Mouse (Mus musculus) heart, postnatal 4 days (tissue): ENCODE results near the gene Ppp5c. TPM values are rescaled to one million over a fixed set of nuclear protein-coding genes. Genes with fewer than 3 reads are reported as not detected.

ENCODE experiments used
- DNase-seq: peaks from one replicate; pipeline ENCODE4 v3.0.0; 2021
- total RNA-seq, 2 experiments: library from RNA; stranded (reverse); gene quantifications; 2 replicates each; pipeline ENCODE4 v1.2.3; 2021

Gene Ppp5c
- total RNA-seq, 2 experiments from 2014 or later: 109 TPM

DNA sequence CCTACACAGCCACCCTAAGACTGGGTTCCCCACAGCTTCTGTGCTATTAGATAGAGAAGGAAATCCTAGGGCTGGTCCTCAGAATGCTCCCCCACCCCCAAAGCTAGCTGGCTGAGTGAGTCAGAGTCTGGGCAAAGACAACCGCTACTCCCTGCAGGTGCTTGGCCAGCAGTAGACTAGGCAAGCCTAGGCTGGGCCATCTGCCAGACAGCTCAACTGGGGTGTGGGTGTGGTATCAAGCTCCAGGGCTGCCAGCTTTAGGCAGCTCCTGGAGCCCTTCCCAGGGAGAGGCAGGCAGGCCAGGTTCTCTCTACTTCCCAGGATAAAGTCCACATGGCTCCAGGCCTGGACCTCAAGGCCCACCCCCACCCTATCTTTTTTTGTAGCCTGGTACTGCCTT lies 10.7 kb downstream of the Ppp5c start:
- DNase-seq: peak; percentile 95

DNA sequence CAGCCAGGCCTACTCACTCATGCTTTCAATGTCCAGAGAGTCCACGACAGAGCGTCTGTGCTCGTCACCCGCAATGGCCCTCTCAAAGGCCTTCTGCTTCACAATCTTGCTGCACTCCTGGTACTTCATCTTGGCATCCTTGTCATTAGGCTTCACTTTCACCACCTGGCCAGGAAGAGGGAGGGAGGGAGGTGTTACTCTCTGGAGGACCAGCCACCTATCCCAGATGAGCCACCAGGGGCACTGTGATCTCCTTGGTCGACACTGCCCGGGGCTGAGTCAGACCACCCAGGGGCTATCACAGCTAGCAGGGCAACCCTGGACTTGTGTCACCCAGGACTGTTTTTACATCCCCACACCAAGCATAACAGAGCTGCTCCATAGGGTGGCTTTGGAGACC lies 12.3 kb downstream of the Ppp5c start:
- DNase-seq: no peak

DNA sequence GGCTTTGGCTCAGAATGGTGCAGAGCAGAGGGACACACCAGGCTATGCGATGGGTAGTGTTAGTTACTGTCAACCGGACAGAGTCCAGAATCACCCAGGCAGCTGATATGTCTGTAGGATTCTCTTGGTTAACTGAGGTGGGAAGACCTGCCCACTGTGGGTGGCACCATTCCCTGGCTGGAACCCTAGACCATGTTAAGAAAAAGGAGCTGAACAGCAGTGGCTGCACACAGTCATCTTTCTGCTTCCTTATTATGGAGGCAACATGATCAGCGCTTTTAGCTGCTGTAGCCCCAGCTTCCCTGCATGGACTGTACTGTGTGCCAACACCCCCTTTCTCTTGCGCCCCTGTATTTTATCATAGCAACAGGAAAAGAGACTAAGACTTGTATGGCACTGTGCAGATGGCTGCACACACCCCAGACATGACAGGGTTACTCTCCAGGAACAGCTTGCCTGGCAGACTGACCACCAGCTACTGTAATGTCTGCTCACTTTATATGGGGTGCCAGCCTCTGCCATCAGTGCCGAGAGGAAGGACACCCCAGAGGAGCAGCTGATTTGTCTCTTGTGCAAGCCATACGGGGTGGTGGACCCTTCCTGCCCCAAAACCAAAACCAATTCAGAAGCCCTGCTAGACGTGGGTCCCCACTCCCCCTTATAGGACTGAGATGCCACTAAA lies 15.7 kb downstream of the Ppp5c start:
- DNase-seq: no peak

DNA sequence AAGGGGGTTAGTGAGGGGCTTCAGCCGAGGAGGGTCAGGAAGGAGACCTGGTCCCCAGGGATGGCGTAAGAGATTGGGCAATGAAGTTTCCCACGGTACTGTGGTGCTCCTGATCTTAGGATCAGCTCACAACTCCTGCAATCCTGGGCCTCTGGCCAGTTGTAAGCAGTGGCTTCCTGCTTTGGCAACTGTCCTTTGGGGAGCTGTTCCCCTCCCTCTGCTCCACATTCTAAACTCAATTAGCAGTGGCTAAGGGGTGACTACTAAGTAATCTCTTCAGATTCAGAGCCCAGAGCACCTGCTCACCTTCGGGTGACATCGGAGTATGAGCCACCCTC lies 17.7 kb downstream of the Ppp5c start:
- no peak for DNase-seq

DNA sequence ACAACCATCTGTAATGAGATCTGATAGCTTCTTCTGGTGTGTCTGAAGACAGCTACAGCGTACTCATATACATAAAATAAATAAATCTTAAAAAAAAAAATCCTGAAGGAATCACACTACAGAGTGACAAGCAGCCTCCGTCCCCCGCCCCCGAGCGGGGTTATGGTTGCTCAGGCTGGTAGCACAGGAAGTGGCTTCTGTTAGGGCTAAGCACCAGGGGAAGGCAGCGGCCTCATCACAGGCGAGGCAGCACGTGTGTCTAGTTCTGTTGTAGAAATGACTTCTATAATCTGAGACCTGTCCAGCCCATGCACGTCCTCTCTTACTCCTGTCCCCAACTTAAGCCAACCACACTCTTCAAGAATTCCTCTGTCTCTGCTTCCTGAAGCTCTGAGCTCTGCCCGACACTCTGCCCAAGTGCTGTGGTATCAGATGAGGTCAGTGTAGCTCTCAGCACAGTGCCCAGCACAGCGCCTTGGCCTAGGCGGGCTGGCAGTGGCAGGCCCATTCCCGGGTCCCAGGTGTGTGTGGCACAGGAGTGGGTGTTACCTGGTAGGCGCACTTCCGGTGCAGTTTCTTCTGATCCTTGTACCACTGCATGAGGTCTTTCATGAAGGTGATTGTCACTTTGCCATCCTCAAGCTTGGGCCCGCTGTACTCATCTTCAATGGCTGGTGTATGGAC lies 18.3 kb downstream of the Ppp5c start:
- no peak for DNase-seq

DNA sequence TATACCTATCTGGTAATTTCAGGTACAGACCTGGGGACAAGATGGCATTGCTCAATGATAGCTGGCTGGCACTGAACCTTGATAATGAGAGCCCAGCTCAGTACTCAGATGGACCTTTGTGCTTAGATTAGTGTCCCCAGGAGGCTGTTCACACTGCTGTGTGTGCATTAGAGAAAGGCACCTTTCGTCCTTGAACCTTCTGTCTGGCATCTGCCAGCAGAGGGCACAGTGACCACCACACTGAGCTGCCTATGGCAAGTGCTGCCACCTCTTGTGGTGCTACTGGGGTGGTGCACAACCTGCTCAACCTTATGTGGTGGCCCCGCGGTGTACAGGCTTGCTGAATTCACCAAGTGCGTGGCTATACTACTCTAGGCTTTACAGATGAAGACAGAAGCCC lies 20.4 kb downstream of the Ppp5c start:
- DNase-seq: peak; percentile 52

DNA sequence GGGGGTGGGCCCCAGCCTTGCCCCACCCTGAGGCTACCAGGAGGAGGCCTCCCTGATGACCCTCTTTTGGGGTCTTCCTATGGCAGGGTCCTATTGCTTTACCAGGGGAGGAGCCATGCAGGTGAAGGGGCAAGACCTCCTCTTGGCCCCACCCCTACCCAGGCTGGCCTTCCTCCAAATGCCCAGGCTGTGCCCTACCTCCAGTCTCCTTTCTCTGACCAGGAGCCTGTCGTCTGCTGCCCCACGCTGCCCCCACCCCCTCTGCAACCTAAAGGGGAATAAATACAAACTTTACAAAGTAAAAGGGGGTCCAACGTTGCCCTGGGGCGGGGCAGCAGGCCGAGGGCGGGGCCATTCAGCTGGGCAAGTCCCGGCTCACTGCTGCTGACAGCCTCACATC lies 23.0 kb downstream of the Ppp5c start:
- no peak for DNase-seq

DNA sequence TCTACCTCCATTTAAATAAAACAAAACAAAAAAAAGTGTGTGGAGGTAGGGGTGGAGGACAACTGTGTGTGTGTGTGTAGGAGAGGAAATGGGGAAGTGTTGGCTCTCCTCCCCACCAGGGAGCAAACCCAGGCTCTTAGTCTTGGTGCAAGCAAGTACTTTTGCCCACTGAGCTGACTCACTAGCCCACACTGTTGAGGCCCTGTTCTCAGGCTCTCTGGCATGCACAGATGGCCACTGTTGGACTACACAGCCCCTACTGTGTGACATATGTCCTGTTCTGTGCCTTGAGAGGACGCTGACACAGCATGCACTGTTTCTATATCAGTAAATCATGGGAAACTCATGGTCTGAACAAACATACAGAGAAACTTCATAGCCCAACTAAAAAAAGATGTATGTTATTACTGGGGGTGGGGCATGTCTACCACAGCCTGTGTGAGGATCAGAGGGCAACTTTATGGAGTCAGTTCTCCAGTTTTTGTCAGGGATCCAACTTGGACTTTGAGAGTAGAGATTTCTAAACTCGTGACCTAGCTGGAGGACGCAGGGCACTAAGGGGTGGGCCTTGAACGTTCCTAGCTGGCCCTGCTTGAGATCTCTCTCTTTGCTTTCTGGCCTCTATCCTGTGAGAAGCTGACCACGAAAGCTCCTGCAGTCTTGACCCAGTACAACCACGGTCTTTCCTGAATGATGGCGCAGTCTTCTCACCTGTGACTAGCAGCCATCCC lies 24.3 kb downstream of the Ppp5c start:
- DNase-seq: no peak

DNA sequence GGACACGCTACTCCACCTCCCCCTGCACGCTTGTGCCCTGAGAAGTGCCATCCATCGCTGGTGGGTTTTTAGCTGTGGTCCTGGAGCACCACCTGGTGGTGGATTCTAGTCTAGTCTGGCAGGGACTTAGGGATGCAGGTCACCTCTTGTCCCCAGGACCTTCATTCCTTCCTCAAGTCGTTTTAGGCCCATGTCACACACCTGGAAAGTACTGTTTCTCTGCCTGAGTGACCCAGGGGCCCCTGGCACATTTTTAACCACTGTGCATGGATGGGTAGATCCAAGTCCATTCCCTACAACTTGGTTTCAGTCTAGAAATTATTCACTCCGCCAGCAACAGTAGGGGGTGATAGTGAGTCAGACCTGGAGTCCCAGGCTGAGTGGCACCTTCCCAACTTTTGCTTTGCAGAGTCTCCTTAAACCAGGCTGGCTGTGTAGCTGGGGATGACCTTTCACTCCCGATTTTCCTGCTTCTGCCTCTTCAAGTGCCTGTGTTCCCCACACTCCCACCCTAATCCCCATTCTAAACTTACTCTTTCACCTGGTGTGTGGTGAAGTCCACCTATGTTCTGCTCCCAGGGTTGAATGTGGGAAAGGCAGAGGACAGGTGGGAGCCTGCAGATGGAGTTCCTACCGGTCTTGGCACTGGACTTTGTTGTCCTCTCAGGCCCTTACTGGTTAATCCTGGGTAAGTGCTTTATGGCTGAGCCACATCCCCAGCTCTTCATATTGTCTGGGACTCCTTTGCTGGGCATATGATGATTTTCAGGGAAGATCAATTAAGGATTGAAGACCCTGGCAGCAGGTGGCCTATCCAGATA lies 25.1 kb downstream of the Ppp5c start:
- peak; percentile 90 for DNase-seq

DNA sequence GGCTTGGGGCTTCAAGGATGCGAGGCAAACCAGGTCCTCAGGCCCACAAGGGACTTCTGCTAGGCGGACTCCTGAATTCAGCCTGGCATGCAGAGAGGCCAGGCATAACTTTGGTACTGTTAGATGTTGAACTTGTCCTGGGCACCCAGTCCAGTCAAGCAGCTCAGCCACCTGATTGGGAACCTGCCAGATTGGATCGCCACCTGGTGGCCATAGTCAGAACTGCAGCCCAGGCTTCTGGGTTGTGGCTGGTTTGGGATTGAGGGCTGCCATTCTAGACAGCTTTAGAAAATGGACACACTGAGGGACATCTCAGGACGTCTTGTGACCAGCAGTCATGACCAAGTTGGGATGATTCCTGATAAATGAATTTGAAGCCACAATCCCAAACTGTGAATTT lies 28.1 kb downstream of the Ppp5c start:
- DNase-seq: peak; percentile 95

DNA sequence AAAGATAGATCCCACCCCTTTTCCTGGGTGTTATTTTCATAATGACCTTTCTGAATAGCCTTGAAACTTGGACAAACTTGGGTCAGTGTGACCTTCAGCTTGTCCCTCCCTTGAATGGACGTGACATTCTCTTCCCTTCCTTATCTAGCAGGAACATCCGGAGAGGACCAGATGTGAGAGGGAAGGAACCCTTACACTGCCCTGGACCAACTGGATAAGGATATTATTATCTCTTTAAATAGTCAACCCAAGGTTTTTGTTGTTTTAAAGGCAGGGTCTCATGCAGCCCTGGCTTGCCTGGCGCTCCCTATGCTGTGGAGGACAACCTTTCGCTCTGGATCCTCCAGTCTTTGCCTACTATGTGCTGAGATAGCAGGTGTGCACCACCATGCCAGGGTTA lies 28.5 kb downstream of the Ppp5c start:
- DNase-seq: no peak

DNA sequence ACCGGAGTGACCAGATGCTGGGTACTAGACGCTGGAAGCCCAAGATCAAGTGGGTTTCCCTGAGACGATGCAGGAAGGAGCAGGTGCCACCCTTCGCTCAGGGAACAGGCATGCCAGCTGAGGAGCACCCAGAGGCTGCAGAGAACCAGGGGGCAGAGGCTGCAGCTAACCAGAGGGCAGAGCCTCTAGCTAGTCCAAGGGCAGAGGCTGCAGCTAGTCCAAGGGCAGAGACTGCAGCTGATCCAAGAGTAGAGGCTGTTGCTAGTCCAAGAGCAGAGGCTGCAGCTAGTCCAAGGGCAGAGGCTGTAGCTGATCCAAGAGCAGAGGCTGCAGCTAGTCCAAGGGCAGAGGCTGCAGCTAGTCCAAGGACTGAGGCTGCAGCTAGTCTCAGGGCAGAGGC lies 32.4 kb downstream of the Ppp5c start:
- no peak for DNase-seq

DNA sequence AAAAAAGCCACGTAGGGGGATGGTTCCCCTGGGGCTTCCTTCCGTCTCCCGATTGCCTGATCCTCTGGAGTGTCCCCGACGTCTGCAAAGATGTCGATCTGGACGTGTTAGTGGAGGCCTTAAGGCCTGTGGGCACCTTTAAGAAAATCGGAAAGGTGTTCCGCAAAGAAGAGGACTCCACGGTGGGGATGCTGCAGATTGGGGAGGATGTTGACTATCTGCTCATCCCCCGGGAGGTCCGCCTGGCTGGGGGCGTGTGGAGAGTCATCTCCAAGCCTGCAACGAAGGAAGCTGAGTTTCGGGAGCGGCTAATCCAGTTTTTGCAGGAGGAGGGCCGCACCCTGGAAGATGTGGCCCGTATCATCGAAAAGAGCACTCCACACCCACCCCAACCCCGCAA lies 33.3 kb downstream of the Ppp5c start:
- no peak for DNase-seq

DNA sequence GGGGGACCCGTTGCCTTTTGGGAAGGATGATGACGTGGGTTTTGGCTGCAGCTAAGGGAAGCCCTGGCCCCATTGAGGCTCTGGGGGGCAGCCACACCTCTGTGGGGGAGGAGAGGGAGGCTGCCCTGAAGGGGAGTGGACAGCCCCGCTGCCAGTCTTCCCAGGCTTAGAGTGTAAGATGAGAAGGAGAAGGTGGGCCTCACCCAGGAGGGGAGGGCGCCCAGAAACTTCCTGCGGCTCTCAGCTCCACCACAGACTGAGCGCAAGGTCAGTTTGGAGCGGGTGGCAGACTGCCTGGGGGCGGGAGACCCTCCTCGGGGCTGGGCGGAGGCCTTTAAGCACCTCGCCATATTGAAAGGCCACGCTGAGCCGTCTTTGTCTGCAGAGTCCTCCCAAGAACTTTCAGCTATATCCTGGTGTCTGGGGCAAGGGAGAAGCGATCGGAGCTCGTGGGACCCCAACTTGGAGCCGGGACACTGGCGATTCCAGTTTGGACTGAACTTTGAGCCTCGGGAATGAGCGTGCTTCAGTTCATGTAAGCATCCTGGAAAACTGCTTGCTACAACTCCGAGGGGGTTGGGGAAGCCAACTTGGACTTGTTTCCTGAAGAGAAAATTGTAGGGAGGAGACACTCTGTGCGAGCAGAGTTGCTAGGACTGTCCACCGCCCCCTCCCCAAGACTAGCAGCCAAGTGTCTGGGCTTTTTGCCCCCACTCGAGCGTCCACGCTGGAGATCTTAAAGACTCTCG lies 33.9 kb downstream of the Ppp5c start:
- DNase-seq: peak; percentile 91

DNA sequence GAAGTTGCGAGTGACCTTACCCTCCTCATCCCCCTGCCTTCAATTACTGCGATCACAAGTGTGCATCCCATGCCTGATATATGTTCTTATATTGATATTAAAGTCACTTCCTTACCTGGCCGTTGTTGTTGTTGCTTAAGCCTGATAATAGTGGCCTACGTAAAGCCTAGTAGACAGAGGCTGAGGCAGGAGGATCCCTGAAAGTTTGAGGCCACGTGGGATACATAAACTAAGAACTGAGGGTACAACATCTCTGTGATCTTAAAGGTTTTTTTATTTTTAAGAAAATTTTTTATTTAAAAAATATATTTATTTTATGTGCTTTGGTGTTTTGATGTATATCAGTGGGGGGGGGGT lies 35.3 kb downstream of the Ppp5c start, which contains the start of gene Ccdc8:
Gene Ccdc8 (plus strand): TSS at position 258 of the 357 bp plus-strand sequence.
- DNase-seq: no peak

DNA sequence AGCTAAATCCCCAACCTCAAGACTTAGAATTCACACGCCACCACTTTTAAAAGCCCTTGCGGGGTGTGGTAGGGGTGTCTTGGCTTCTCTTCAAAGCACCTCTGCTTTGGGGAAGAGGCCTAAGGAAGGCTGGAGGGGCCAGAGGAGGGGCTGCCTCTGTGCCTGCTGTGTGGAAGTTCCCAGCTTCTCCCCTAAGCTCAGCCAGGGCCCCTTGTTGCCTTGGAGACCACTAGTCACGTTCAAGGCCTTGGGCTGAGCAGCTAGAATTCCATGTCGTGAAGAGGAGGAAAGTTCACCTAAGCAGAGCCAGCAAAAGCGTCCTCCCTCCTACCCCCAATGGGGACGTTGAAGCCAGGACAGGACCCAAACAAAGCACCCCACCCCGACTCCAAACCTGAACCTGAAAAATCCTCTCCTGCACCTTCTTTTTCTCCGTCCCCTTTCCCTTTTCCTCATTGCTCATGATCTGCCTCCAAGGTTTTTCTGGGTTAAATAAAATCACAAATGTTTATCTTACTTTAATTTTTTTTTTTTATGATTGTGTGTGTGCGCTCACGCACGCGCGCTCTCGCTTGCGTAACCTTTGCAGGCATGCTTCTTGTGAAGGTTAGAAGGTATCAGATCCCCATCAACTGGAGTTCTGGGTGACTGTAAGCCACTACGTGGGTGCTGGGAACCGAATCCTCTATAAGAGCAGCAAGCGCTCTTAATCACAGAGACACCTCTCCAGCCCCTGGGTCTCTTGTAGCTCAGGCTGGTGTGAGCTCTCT lies 35.9 kb downstream of the Ppp5c start:
- no peak for DNase-seq

DNA sequence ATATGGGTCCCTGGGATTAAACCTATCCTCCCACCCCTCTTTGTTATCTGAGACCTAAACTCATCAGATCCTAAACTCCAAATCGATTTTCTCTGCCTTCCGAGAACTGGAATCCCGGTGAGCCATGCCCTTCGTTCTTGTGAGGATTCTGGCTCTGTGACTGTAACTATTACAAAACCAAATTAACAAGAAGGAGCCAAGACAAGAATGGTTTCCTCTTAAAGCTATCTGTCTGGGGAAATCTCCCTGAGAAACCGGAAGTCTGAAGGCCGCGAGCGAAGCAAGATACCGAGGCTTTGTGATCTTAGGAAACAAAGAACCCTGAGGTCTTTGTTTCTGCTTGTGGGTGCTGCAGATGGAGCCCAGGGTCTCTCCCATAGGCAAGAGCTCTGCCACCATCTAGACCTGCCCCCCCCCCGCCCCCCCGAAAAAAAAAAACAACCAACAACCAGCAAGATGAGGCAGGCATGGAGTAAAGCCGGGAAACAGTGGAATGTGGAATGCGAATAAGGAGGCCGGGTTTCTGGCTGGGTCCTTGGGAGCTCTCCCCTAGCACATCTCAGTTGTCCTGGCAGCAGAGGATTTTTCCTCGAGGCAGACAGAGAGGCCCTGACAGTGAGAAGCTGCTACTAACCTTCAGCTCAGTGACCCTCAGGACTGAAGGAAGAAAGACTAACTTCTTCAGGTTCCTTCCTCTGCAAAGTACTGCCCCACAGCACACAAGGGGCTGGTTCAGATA lies 37.5 kb downstream of the Ppp5c start:
- no peak for DNase-seq

DNA sequence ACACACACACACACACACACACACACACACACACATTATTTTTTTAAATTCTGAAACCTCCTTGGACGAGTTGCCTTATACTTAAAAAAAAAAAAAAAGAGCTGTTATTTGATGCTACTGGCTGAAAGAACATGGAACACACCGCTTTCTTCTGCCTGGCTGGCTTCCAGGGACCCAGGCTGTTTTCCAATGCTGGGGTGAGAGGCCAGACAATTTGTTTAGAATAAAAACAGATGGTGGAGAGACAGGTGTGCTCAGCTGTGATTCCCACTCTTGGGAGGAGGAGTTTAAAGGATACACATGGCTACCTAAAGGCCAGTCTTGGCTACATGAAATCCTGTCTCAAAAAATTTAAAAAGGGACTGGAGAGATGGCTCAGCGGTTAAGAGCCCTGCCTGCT lies 39.3 kb downstream of the Ppp5c start:
- peak; percentile 76 for DNase-seq

DNA sequence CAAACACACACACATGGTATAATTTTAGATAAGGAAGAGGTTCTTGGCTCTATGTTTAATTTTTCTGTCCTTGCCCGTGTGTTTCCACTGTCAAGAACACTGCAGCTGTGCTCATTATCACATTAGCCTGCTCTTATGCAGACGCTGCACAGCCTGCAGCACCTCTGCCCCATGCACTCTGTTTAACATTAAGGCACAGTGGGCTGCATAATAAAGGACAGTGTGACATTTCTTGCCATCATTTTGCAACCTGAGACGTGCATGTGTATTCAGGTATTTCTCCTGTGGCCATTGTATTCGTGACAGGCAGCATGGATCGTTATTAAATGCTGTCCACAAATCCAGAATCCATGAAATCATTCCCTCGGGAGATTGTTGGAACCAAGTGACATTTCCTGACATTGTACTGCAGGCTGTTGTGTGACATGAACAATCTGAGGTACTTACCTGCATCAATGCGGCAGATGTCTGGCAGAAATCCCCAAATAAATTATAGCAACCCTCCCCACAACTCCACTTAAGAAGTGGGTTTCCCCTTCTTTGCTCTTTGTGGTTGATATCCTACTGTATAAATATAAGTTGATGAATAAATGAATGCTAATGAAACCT lies 40.1 kb downstream of the Ppp5c start:
- no peak for DNase-seq

DNA sequence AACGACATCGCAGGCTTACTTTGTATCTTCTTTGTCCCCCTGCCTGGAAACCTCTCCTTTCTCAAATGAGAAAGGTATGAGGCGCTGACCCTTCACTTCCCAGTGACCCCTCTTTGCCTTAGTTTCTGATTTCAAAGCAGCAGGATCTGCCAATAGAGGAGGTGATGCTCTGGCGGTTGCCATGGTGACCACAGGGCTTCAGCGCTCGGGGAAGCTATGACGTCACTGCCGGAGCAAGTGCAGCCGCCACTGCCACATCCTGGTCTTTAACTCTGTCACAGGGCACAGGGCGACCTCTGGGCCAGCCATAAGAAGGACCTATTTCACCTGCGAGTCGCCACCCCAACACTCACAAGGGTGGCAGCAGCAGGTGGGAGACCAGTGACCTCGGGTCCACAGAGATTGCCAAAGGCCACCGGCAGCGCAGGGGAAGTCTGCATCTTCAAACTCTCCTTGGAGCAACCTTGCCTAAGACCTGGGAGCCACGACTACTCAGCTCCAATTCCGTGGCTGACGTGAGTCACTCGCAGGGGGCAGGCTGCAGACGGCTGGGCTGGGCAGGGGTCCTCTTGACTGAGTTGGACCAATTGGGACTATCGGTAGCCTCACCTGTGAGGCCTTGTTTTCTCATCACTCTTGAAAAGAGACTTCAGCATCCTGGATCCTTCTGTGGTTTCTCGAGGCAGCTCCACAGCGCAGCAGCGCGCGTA lies 44.7 kb downstream of the Ppp5c start, which contains the start of gene Gm42372:
Gene Gm42372 (plus strand): TSS at position 228 of the 710 bp plus-strand sequence.
- peak; percentile 58 for DNase-seq
